Mouse (Mus musculus): ENCODE data around the gene Spdef. TPM values are rescaled to one million over a fixed set of nuclear protein-coding genes. Genes with fewer than 3 reads are reported as not detected.
A peak's percentile ranks its signal among the peaks of the same experiment; 100 is the strongest.

Gene Spdef
- polyA plus RNA-seq, 1 experiment from 2014 or later = 0.37 TPM

- WGBS = 92% methylated on average over 8 of the region's 8 CpGs
- ATAC-seq (ENCODE audit: low FRiP score) = no peak
- no peak overlapping the region for H3K9ac ChIP-seq
Measured at GRCm38 (mm10) chr17:27751314-27752202, 22.8 kb upstream of the Spdef start.

GRCm38 (mm10) chr17:27750451-27750942 is 21.7 kb upstream of the Spdef start:
- no peaks in the 10 kb centered on the region for H3K4me1 ChIP-seq
- H3K27me3 ChIP-seq = no peaks in the 10 kb centered on the region
- no peak overlapping the region for H3K27ac ChIP-seq
- H3K9me3 ChIP-seq = no peaks in the 10 kb centered on the region
- H3K36me3 ChIP-seq (replicated peaks) = peaks cover 21% of the 10 kb centered on the region; the same call in 1 of the 2 replicates
- 88% methylated on average over 6 of the region's 6 CpGs for WGBS
- no peak overlapping the region for H3K9ac ChIP-seq
- no peak for ATAC-seq (ENCODE audit: low FRiP score)
- no peak overlapping the region for H3K4me3 ChIP-seq (replicated peaks)
- H3K4me2 ChIP-seq = no peak overlapping the region

More at GRCm38 (mm10) chr17:27751314-27752202, 22.8 kb upstream of the Spdef start:
- no peak overlapping the region for H3K27ac ChIP-seq
- H3K4me2 ChIP-seq = no peak overlapping the region
- H3K4me3 ChIP-seq (replicated peaks) = no peak overlapping the region
- no peaks in the 10 kb centered on the region for H3K27me3 ChIP-seq
- peaks cover 5% of the 10 kb centered on the region; the same call in 1 of the 2 replicates for H3K4me1 ChIP-seq
- H3K9me3 ChIP-seq = no peaks in the 10 kb centered on the region
- H3K36me3 ChIP-seq (replicated peaks) = peaks cover 21% of the 10 kb centered on the region; the same call in 1 of the 2 replicates

- 85% methylated on average over 2 of the region's 2 CpGs for WGBS
Measured at GRCm38 (mm10) chr17:27748123-27748522, 19.4 kb upstream of the Spdef start.

GRCm38 (mm10) chr17:27746446-27746845 is 17.7 kb upstream of the Spdef start:
- Histone ChIP-seq H3K27me3 (no peaks in the 10 kb centered on the region), H3K27ac (no peak overlapping the region), H3K9me3 (no peaks in the 10 kb centered on the region), H3K36me3 (replicated peaks) (peaks cover 3% of the 10 kb centered on the region; the same call in 1 of the 2 replicates), H3K4me2 (no peak overlapping the region), H3K4me1 (no peaks in the 10 kb centered on the region), H3K9ac (no peak overlapping the region), H3K4me3 (replicated peaks) (no peak overlapping the region)
- 63% methylated on average over 4 of the region's 4 CpGs for WGBS
- ATAC-seq (ENCODE audit: low FRiP score) = no peak

More at GRCm38 (mm10) chr17:27748123-27748522, 19.4 kb upstream of the Spdef start:
- Histone ChIP-seq H3K4me1 (no peaks in the 10 kb centered on the region), H3K4me3 (replicated peaks) (no peak overlapping the region), H3K27me3 (no peaks in the 10 kb centered on the region), H3K4me2 (no peak overlapping the region), H3K36me3 (replicated peaks) (peaks cover 15% of the 10 kb centered on the region; the same call in 1 of the 2 replicates), H3K9ac (no peak overlapping the region), H3K9me3 (no peaks in the 10 kb centered on the region), H3K27ac (no peak overlapping the region)
- ATAC-seq (ENCODE audit: low FRiP score) = no peak

- Histone ChIP-seq H3K27me3 (no peaks in the 10 kb centered on the region), H3K36me3 (replicated peaks) (no peaks in the 10 kb centered on the region), H3K4me3 (replicated peaks) (no peak overlapping the region), H3K27ac (no peak overlapping the region), H3K9me3 (no peaks in the 10 kb centered on the region), H3K4me1 (no peaks in the 10 kb centered on the region), H3K4me2 (no peak overlapping the region), H3K9ac (no peak overlapping the region)
- 92% methylated on average over 6 of the region's 6 CpGs for WGBS
- ATAC-seq (ENCODE audit: low FRiP score) = no peak
Measured at GRCm38 (mm10) chr17:27740961-27741360, 12.2 kb upstream of the Spdef start.

- H3K4me3 ChIP-seq (replicated peaks) = no peak overlapping the region
- no peaks in the 10 kb centered on the region for H3K27me3 ChIP-seq
- H3K4me2 ChIP-seq = no peak overlapping the region
- WGBS = 20% methylated on average over 11 of the region's 13 CpGs
- no peak overlapping the region for H3K9ac ChIP-seq
- H3K36me3 ChIP-seq (replicated peaks) = no peaks in the 10 kb centered on the region
- H3K4me1 ChIP-seq = peaks cover 8% of the 10 kb centered on the region
- ATAC-seq (ENCODE audit: low FRiP score) = no peak
- no peak overlapping the region for H3K27ac ChIP-seq
- no peaks in the 10 kb centered on the region for H3K9me3 ChIP-seq
Measured at GRCm38 (mm10) chr17:27734344-27735073, 5.8 kb upstream of the Spdef start.

GRCm38 (mm10) chr17:27732694-27733093 is 3.9 kb upstream of the Spdef start:
- Histone ChIP-seq H3K27me3 (no peaks in the 10 kb centered on the region), H3K9ac (no peak overlapping the region), H3K4me1 (peaks cover 8% of the 10 kb centered on the region), H3K4me3 (replicated peaks) (no peak overlapping the region), H3K36me3 (replicated peaks) (no peaks in the 10 kb centered on the region), H3K27ac (no peak overlapping the region), H3K9me3 (no peaks in the 10 kb centered on the region), H3K4me2 (no peak overlapping the region)
- 94% methylated on average over 3 of the region's 3 CpGs for WGBS
- ATAC-seq (ENCODE audit: low FRiP score) = no peak

GRCm38 (mm10) chr17:27732152-27732551 is 3.4 kb upstream of the Spdef start:
- H3K27me3 ChIP-seq = no peaks in the 10 kb centered on the region
- WGBS = 75% methylated on average over 5 of the region's 5 CpGs
- peaks cover 8% of the 10 kb centered on the region for H3K4me1 ChIP-seq
- no peaks in the 10 kb centered on the region for H3K36me3 ChIP-seq (replicated peaks)
- no peak overlapping the region for H3K9ac ChIP-seq
- no peaks in the 10 kb centered on the region for H3K9me3 ChIP-seq
- no peak overlapping the region for H3K4me3 ChIP-seq (replicated peaks)
- no peak overlapping the region for H3K4me2 ChIP-seq
- H3K27ac ChIP-seq = no peak overlapping the region
- ATAC-seq (ENCODE audit: low FRiP score) = no peak

GRCm38 (mm10) chr17:27726527-27726926 is 2.2 kb downstream of the Spdef start:
- WGBS = 74% methylated on average over 7 of the region's 7 CpGs
- no peaks in the 10 kb centered on the region for H3K36me3 ChIP-seq (replicated peaks)
- H3K9me3 ChIP-seq = no peaks in the 10 kb centered on the region
- H3K9ac ChIP-seq = no peak overlapping the region
- no peak overlapping the region for H3K4me2 ChIP-seq
- H3K4me1 ChIP-seq = peaks cover 17% of the 10 kb centered on the region
- no peak overlapping the region for H3K4me3 ChIP-seq (replicated peaks)
- no peak overlapping the region for H3K27ac ChIP-seq
- no peak for ATAC-seq (ENCODE audit: low FRiP score)
- peaks cover 12% of the 10 kb centered on the region; the same call in 1 of the 2 replicates for H3K27me3 ChIP-seq

GRCm38 (mm10) chr17:27725412-27725811 is 3.3 kb downstream of the Spdef start:
- 10% methylated on average over 10 of the region's 10 CpGs for WGBS
- Histone ChIP-seq H3K36me3 (replicated peaks) (no peaks in the 10 kb centered on the region), H3K4me2 (peak overlapping the region; percentile 31; the same call in 1 of the 2 replicates), H3K4me3 (replicated peaks) (no peak overlapping the region), H3K9me3 (no peaks in the 10 kb centered on the region), H3K27me3 (peaks cover 12% of the 10 kb centered on the region; the same call in 1 of the 2 replicates), H3K4me1 (peaks cover 20% of the 10 kb centered on the region), H3K27ac (no peak overlapping the region), H3K9ac (0 out of 2 replicates have a peak overlapping the region, but pooled peaks have one; percentile 29)
- no peak for ATAC-seq (ENCODE audit: low FRiP score)

GRCm38 (mm10) chr17:27725011-27725410 is 3.7 kb downstream of the Spdef start:
- H3K27ac ChIP-seq = no peak overlapping the region
- no peaks in the 10 kb centered on the region for H3K9me3 ChIP-seq
- 27% methylated on average over 10 of the region's 10 CpGs for WGBS
- ATAC-seq (ENCODE audit: low FRiP score) = no peak
- H3K9ac ChIP-seq = 0 out of 2 replicates have a peak overlapping the region, but pooled peaks have one; percentile 29
- H3K4me2 ChIP-seq = peak overlapping the region; percentile 31; the same call in 1 of the 2 replicates
- H3K4me1 ChIP-seq = peaks cover 24% of the 10 kb centered on the region
- H3K27me3 ChIP-seq = peaks cover 12% of the 10 kb centered on the region; the same call in 1 of the 2 replicates
- no peak overlapping the region for H3K4me3 ChIP-seq (replicated peaks)
- H3K36me3 ChIP-seq (replicated peaks) = no peaks in the 10 kb centered on the region

- H3K27me3 ChIP-seq = peaks cover 12% of the 10 kb centered on the region; the same call in 1 of the 2 replicates
- H3K4me3 ChIP-seq (replicated peaks) = no peak overlapping the region
- no peak overlapping the region for H3K27ac ChIP-seq
- H3K9ac ChIP-seq = no peak overlapping the region
- H3K4me1 ChIP-seq = peaks cover 25% of the 10 kb centered on the region
- H3K4me2 ChIP-seq = no peak overlapping the region
- no peak for ATAC-seq (ENCODE audit: low FRiP score)
- 28% methylated on average over 3 of the region's 3 CpGs for WGBS
- H3K9me3 ChIP-seq = no peaks in the 10 kb centered on the region
- no peaks in the 10 kb centered on the region for H3K36me3 ChIP-seq (replicated peaks)
Measured at GRCm38 (mm10) chr17:27724327-27724726, 4.4 kb downstream of the Spdef start.
